11 mouse cellular contexts compared by ENCODE assay signal in genomic region chr19:28640861-28641381, GRCm38 (mm10). TPM values are rescaled to one million over a fixed set of nuclear protein-coding genes. Genes with fewer than 3 reads are reported as not detected.
A peak's percentile ranks its signal among the peaks of the same experiment; 100 is the strongest.
DNase-seq lines count a peak whose midpoint lies in the region; ATAC-seq and TF ChIP-seq lines count a peak whose summit lies in the region.
"Had no signal": no experiment of that assay in that cellular context is flagged by ENCODE, and none has a peak within 500 bp of the region (broad histone marks: within the 10 kb centered on the region; RNA-seq: fewer than 3 reads in every experiment).

No protein-coding gene starts in this region.

- WGBS in hindbrain, embryonic 13.5 days = 50% methylated on average over 7 of the region's 7 CpGs
- 44% methylated on average over 7 of the region's 7 CpGs for WGBS in hindbrain, embryonic 16.5 days
- WGBS in lung, postnatal 0 days = 36% methylated on average over 7 of the region's 7 CpGs
- 33% methylated on average over 7 of the region's 7 CpGs for WGBS in hindbrain, postnatal 0 days

- peaks cover 12% of the 10 kb centered on the region for H3K4me1 ChIP-seq in hindbrain, embryonic 13.5 days (replicated peaks)
- no peaks in the 10 kb centered on the region for H3K4me1 ChIP-seq in hindbrain, embryonic 16.5 days (ENCODE audit: control insufficient read depth, insufficient read depth, low read depth, low read length)
- H3K4me1 ChIP-seq in lung, postnatal 0 days (ENCODE audit: insufficient read depth, low read depth, low read length) = no peaks in the 10 kb centered on the region; the same call in 1 of the 2 replicates
- H3K4me1 ChIP-seq in hindbrain, postnatal 0 days (ENCODE audit: insufficient read depth, low read length) = no peaks in the 10 kb centered on the region

- CTCF ChIA-PET in Patski (lab: Charles Lee) = interaction anchor here (2.4 kb wide), 1 partner anchor 20 kb away, joined by 7 read pairs; no protein-coding TSS in a partner anchor

- no peak overlapping the region for H3K9ac ChIP-seq in hindbrain, embryonic 13.5 days
- H3K9ac ChIP-seq in hindbrain, embryonic 16.5 days (ENCODE audit: low read depth, low read length) = no peak overlapping the region
- H3K9ac ChIP-seq in lung, postnatal 0 days (replicated peaks; ENCODE audit: low read depth) = no peak overlapping the region
- no peak overlapping the region for H3K9ac ChIP-seq in hindbrain, postnatal 0 days (replicated peaks; ENCODE audit: low read length)
- H3K9ac ChIP-seq: liver, postnatal 0 days had no signal

- no peaks in the 10 kb centered on the region for H3K9me3 ChIP-seq in hindbrain, embryonic 13.5 days
- no peaks in the 10 kb centered on the region for H3K9me3 ChIP-seq in hindbrain, embryonic 16.5 days (ENCODE audit: control insufficient read depth, low read length)
- no peaks in the 10 kb centered on the region for H3K9me3 ChIP-seq in lung, postnatal 0 days (ENCODE audit: low read length)
- no peaks in the 10 kb centered on the region for H3K9me3 ChIP-seq in hindbrain, postnatal 0 days (ENCODE audit: low read length)

- POLR2A ChIA-PET in Patski (lab: Charles Lee) = no interaction called here

- in situ Hi-C loops in Patski (cut with MboI; ENCODE audit: low pct_unique_long_range_greater_than_20kb) = no loop called here

- no peak for TF ChIP-seq CTCF in lung, postnatal 0 days (IDR thresholded peaks at IDR 0.05)
- no peak for TF ChIP-seq CTCF in Patski (IDR thresholded peaks at IDR 0.05)
- no peak for TF ChIP-seq CTCF in hindbrain, postnatal 0 days (IDR thresholded peaks at IDR 0.05; ENCODE audit: low read depth)

- no peak overlapping the region for H3K4me2 ChIP-seq in hindbrain, embryonic 13.5 days
- no peak overlapping the region for H3K4me2 ChIP-seq in hindbrain, embryonic 16.5 days (ENCODE audit: low read length)
- no peak overlapping the region for H3K4me2 ChIP-seq in lung, postnatal 0 days (replicated peaks; ENCODE audit: low read depth, low read length)
- no peak overlapping the region for H3K4me2 ChIP-seq in hindbrain, postnatal 0 days (ENCODE audit: low read depth, low read length)

- H3K36me3 ChIP-seq in hindbrain, embryonic 13.5 days = no peaks in the 10 kb centered on the region
- no peaks in the 10 kb centered on the region for H3K36me3 ChIP-seq in hindbrain, embryonic 16.5 days (ENCODE audit: control insufficient read depth, insufficient read depth, low read length)
- H3K36me3 ChIP-seq in lung, postnatal 0 days (ENCODE audit: insufficient read depth, low read length) = no peaks in the 10 kb centered on the region
- H3K36me3 ChIP-seq in hindbrain, postnatal 0 days (ENCODE audit: insufficient read depth, low read length) = no peaks in the 10 kb centered on the region

- no peaks in the 10 kb centered on the region for H3K27me3 ChIP-seq in hindbrain, embryonic 13.5 days
- H3K27me3 ChIP-seq in hindbrain, embryonic 16.5 days (replicated peaks; ENCODE audit: control insufficient read depth, insufficient read depth, low read length) = no peaks in the 10 kb centered on the region
- no peaks in the 10 kb centered on the region for H3K27me3 ChIP-seq in lung, postnatal 0 days (replicated peaks; ENCODE audit: insufficient read depth, low read length)
- H3K27me3 ChIP-seq in Patski = no peaks in the 10 kb centered on the region
- H3K27me3 ChIP-seq in hindbrain, postnatal 0 days (ENCODE audit: insufficient read depth, low read length) = no peaks in the 10 kb centered on the region

- no peak overlapping the region for H3K4me3 ChIP-seq in hindbrain, embryonic 13.5 days
- H3K4me3 ChIP-seq in hindbrain, embryonic 16.5 days (ENCODE audit: low read length) = no peak overlapping the region
- no peak overlapping the region for H3K4me3 ChIP-seq in lung, postnatal 0 days (ENCODE audit: low read depth, low read length)
- H3K4me3 ChIP-seq in hindbrain, postnatal 0 days (ENCODE audit: low read length) = no peak overlapping the region
- H3K4me3 ChIP-seq: gastrocnemius, adult 2 months had no signal

- peak; percentile 43; the same call in 1 of the 2 replicates for ATAC-seq in hindbrain, embryonic 13.5 days (ENCODE audit: low FRiP score)
- ATAC-seq in hindbrain, embryonic 16.5 days = no peak
- no peak for ATAC-seq in lung, postnatal 0 days
- ATAC-seq in Patski = peak; percentile 27
- 0 out of 2 replicates have a peak, but pooled peaks have one; percentile 27 for ATAC-seq in hindbrain, postnatal 0 days
- ATAC-seq: liver, postnatal 0 days had no signal

- DNase-seq in lung, postnatal 0 days (ENCODE audit: low spot score) = peak; percentile 22
- DNase-seq in lung, postnatal 36 days = no peak
- no peak for DNase-seq in Patski (ENCODE audit: low read depth, low spot score)
- DNase-seq in hindbrain, postnatal 0 days (ENCODE audit: low spot score) = peak; percentile 45
- DNase-seq in left cerebral cortex, adult 11 months (ENCODE audit: low spot score) = no peak
- DNase-seq: cerebellum, adult 9-10 months; gastrocnemius, adult 2 months; liver, postnatal 0 days; thymus, postnatal 14 days had no signal

- no peak for TF ChIP-seq EP300 in lung, postnatal 0 days (IDR thresholded peaks at IDR 0.05)

- 0 out of 2 replicates have a peak overlapping the region, but pooled peaks have one; percentile 18 for H3K27ac ChIP-seq in hindbrain, embryonic 13.5 days
- H3K27ac ChIP-seq in hindbrain, embryonic 16.5 days (ENCODE audit: low read depth, low read length) = no peak overlapping the region
- H3K27ac ChIP-seq in lung, postnatal 0 days (ENCODE audit: low read length) = no peak overlapping the region
- H3K27ac ChIP-seq in hindbrain, postnatal 0 days = no peak overlapping the region
- H3K27ac ChIP-seq: gastrocnemius, adult 2 months had no signal

RNA-seq across cellular contexts. Expression of gene Glis3, which starts 39.0 kb away (rescaled TPM):
- 1.5 and 3.5 TPM in 2 replicates for polyA plus RNA-seq in hindbrain, embryonic 13.5 days (2015; fragmentation: Nextera tagmentation; extraction: Ambion mirVana)
- 2.5 and 2.9 TPM in 2 replicates for polyA plus RNA-seq in hindbrain, embryonic 16.5 days (2015; fragmentation: Nextera tagmentation; extraction: Ambion mirVana)
- 2.0 and 2.3 TPM in 2 replicates for polyA plus RNA-seq in lung, postnatal 0 days (2015; fragmentation: Nextera tagmentation; extraction: Ambion mirVana)
- 213 TPM for polyA plus RNA-seq in Patski (2021)
- 11.4 and 16.2 TPM in 2 replicates for total RNA-seq in hindbrain, postnatal 0 days (2014; rRNA removed)
- polyA plus RNA-seq in hindbrain, postnatal 0 days (2015; fragmentation: Nextera tagmentation; extraction: Ambion mirVana) = 1.6 and 1.8 TPM in 2 replicates

Comparison
In these comparisons a context has a peak if more than half of its experiments do, and no peak if none do; other contexts are left out.
1. ATAC-seq: peak in hindbrain, embryonic 13.5 days (single experiment), Patski (single experiment) and hindbrain, postnatal 0 days (single experiment); none in hindbrain, embryonic 16.5 days (single experiment) and lung, postnatal 0 days (single experiment).
2. DNase-seq: peak in lung, postnatal 0 days (single experiment) and hindbrain, postnatal 0 days (single experiment); none in lung, postnatal 36 days (single experiment), Patski (single experiment) and left cerebral cortex, adult 11 months (single experiment).
3. RNA of gene Glis3, which starts 39.0 kb away (polyA plus RNA-seq): 213 TPM in Patski (single experiment); 1.5 to 3.5 TPM in hindbrain, embryonic 13.5 days, 2.5 to 2.9 TPM in hindbrain, embryonic 16.5 days, 2.0 to 2.3 TPM in lung, postnatal 0 days and 1.6 to 1.8 TPM in hindbrain, postnatal 0 days; every median in the first group is over 10 times any median in the second.